Mouse (Mus musculus) embryo, embryonic 10.5 days (tissue): ENCODE measurements around the gene Syt7.
A peak's percentile ranks its signal among the peaks of the same experiment; 100 is the strongest.

ENCODE experiments used
- DNase-seq: peaks from one replicate; pipeline ENCODE4 v3.0.0-alpha.2; 2015; ENCODE audit warnings: low spot score

Syt7 gene

GRCm38 (mm10) chr19:10459907-10460306 lies 71.0 kb downstream of the Syt7 start:
- DNase-seq, result no peak

- no peak for DNase-seq
Observed at GRCm38 (mm10) chr19:10461584-10461983, 72.7 kb downstream of the Syt7 start.

GRCm38 (mm10) chr19:10464427-10464826 lies 75.5 kb downstream of the Syt7 start:
- DNase-seq, result peak; percentile 52

GRCm38 (mm10) chr19:10469171-10469658 lies 80.3 kb downstream of the Syt7 start:
- DNase-seq, result no peak

GRCm38 (mm10) chr19:10472958-10473357 lies 84.1 kb downstream of the Syt7 start:
- DNase-seq, result no peak

- peak; percentile 49 for DNase-seq
Observed at GRCm38 (mm10) chr19:10473779-10474178, 84.9 kb downstream of the Syt7 start.

GRCm38 (mm10) chr19:10479541-10479940 lies 90.7 kb downstream of the Syt7 start:
- no peak for DNase-seq

- DNase-seq, result peak; percentile 85
Observed at GRCm38 (mm10) chr19:10482703-10483102, 93.8 kb downstream of the Syt7 start, which contains the start of gene Ppp1r32. Ppp1r32 (minus strand) TSS chr19:10482928.

- DNase-seq, result peak; percentile 90
Observed at GRCm38 (mm10) chr19:10486264-10486738, 97.4 kb downstream of the Syt7 start.

- DNase-seq, result no peak
Observed at GRCm38 (mm10) chr19:10495670-10496069, 106.8 kb downstream of the Syt7 start.

- DNase-seq, result no peak
Observed at GRCm38 (mm10) chr19:10496976-10497375, 108.1 kb downstream of the Syt7 start.

GRCm38 (mm10) chr19:10497512-10498160 lies 108.7 kb downstream of the Syt7 start:
- DNase-seq, result no peak

GRCm38 (mm10) chr19:10500581-10500980 lies 111.7 kb downstream of the Syt7 start:
- no peak for DNase-seq

- peak; percentile 82 for DNase-seq
Observed at GRCm38 (mm10) chr19:10502571-10502970, 113.7 kb downstream of the Syt7 start.
